11 mouse cellular contexts compared by ENCODE assay signal in genomic region chr7:144751833-144752232, GRCm38 (mm10). TPM values are rescaled to one million over a fixed set of nuclear protein-coding genes. Genes with fewer than 3 reads are reported as not detected.
DNase-seq lines count a peak whose midpoint lies in the region; ATAC-seq and TF ChIP-seq lines count a peak whose summit lies in the region.
"Had no signal": no experiment of that assay in that cellular context is flagged by ENCODE, and none has a peak within 500 bp of the region (broad histone marks: within the 10 kb centered on the region; RNA-seq: fewer than 3 reads in every experiment).

Gene Ano1, minus strand, starts transcription at chr7:144751974.

- H3K4me2 ChIP-seq in forebrain, embryonic 13.5 days = no peak within 1 kb of the TSS
- H3K4me2 ChIP-seq in forebrain, embryonic 15.5 days (replicated peaks) = no peak within 1 kb of the TSS
- peak within 1 kb of the TSS; percentile 23; the same call in 1 of the 2 replicates for H3K4me2 ChIP-seq in lung, embryonic 14.5 days
- H3K4me2 ChIP-seq: hindbrain, embryonic 14.5 days had no signal

- 90% methylated on average over 9 of the region's 9 CpGs for WGBS in forebrain, embryonic 13.5 days
- WGBS in forebrain, embryonic 15.5 days = 92% methylated on average over 9 of the region's 9 CpGs
- WGBS in lung, embryonic 14.5 days = 53% methylated on average over 9 of the region's 9 CpGs

- no peak within 1 kb of the TSS for H3K4me3 ChIP-seq in forebrain, embryonic 13.5 days
- no peak within 1 kb of the TSS for H3K4me3 ChIP-seq in forebrain, embryonic 15.5 days
- H3K4me3 ChIP-seq in lung, embryonic 14.5 days (ENCODE audit: low read depth, low read length) = no peak within 1 kb of the TSS

- TF ChIP-seq CTCF in lung, embryonic 14.5 days (IDR thresholded peaks at IDR 0.05; ENCODE audit: low read depth) = no peak

- no peak for DNase-seq in urinary bladder, adult 2 months (ENCODE audit: low spot score)
- DNase-seq in urinary bladder, postnatal 10 days (ENCODE audit: low spot score) = no peak
- DNase-seq in lung, embryonic 14.5 days = peak; percentile 44
- DNase-seq in layer of hippocampus, adult 18-20 months (ENCODE audit: low spot score in 2 of 2) = no peak
- DNase-seq in thymus, postnatal 4 days = no peak
- DNase-seq: B cell, adult 2 months; cerebellum, adult 2 months had no signal

- H3K27ac ChIP-seq in forebrain, embryonic 13.5 days = no peak within 1 kb of the TSS
- no peak within 1 kb of the TSS for H3K27ac ChIP-seq in forebrain, embryonic 15.5 days (replicated peaks)
- peak within 1 kb of the TSS; percentile 55 for H3K27ac ChIP-seq in lung, embryonic 14.5 days (ENCODE audit: low read depth)
- H3K27ac ChIP-seq: hindbrain, embryonic 14.5 days had no signal

- H3K36me3 ChIP-seq in forebrain, embryonic 13.5 days (ENCODE audit: poor library complexity, severe bottlenecking) = no peaks in the 10 kb centered on the region
- no peaks in the 10 kb centered on the region for H3K36me3 ChIP-seq in forebrain, embryonic 15.5 days
- no peaks in the 10 kb centered on the region for H3K36me3 ChIP-seq in lung, embryonic 14.5 days (ENCODE audit: insufficient read depth)

- H3K27me3 ChIP-seq in forebrain, embryonic 13.5 days = no peaks in the 10 kb centered on the region
- no peaks in the 10 kb centered on the region for H3K27me3 ChIP-seq in forebrain, embryonic 15.5 days
- H3K27me3 ChIP-seq in lung, embryonic 14.5 days (ENCODE audit: insufficient read depth, low read length) = no peaks in the 10 kb centered on the region

- no peak for ATAC-seq in forebrain, embryonic 13.5 days
- no peak for ATAC-seq in forebrain, embryonic 15.5 days (replicated peaks)
- ATAC-seq in lung, embryonic 14.5 days (ENCODE audit: insufficient read depth) = no peak
- no peak for ATAC-seq in monocyte, adult 5-6 weeks (replicated peaks; ENCODE audit: insufficient number of reproducible peaks, low FRiP score, low TSS enrichment, poor library complexity, severe bottlenecking)

- no peak within 1 kb of the TSS for H3K9ac ChIP-seq in forebrain, embryonic 13.5 days
- no peak within 1 kb of the TSS for H3K9ac ChIP-seq in forebrain, embryonic 15.5 days (replicated peaks)
- H3K9ac ChIP-seq in lung, embryonic 14.5 days = no peak within 1 kb of the TSS
- H3K9ac ChIP-seq: hindbrain, embryonic 14.5 days had no signal

- H3K9me3 ChIP-seq in forebrain, embryonic 13.5 days (replicated peaks) = no peaks in the 10 kb centered on the region
- H3K9me3 ChIP-seq in forebrain, embryonic 15.5 days = no peaks in the 10 kb centered on the region
- H3K9me3 ChIP-seq in lung, embryonic 14.5 days (ENCODE audit: low read depth, low read length) = no peaks in the 10 kb centered on the region

- H3K4me1 ChIP-seq in forebrain, embryonic 13.5 days = 0 out of 2 replicates have a peak, but pooled peaks cover 6% of the 10 kb centered on the region
- no peaks in the 10 kb centered on the region for H3K4me1 ChIP-seq in forebrain, embryonic 15.5 days
- peaks cover 19% of the 10 kb centered on the region; the same call in 1 of the 2 replicates for H3K4me1 ChIP-seq in lung, embryonic 14.5 days (ENCODE audit: insufficient read depth)

RNA-seq across cellular contexts. Expression of gene Ano1, which starts in this region (rescaled TPM):
- polyA plus RNA-seq in forebrain, embryonic 13.5 days (2015; fragmentation: Nextera tagmentation; extraction: Ambion mirVana) = 12.3 and 14.3 TPM in 2 replicates
- polyA plus RNA-seq in forebrain, embryonic 15.5 days (2015; fragmentation: Nextera tagmentation; extraction: Ambion mirVana) = 7.5 and 7.8 TPM in 2 replicates
- polyA plus RNA-seq in urinary bladder, adult 2 months (2012; rRNA removed) = 83.6 and 95.0 TPM in 2 replicates
- 64.8 and 71.5 TPM in 2 replicates for polyA plus RNA-seq in lung, embryonic 14.5 days (2014; fragmentation: Nextera tagmentation; extraction: Ambion mirVana)
- 1 to 10 TPM; 2.6 to 2.8 TPM for total RNA-seq in layer of hippocampus, adult 18-20 months (2021)
- total RNA-seq in monocyte, adult 5-6 weeks (2017) = 0.38 TPM in 1 of 3 replicates, not detected in the others
